Mouse (Mus musculus) Patski (cell line): ENCODE results near the gene Blnk. TPM values are rescaled to one million over a fixed set of nuclear protein-coding genes. Genes with fewer than 3 reads are reported as not detected.

Experiments
- ATAC-seq: fragments of 100-300 bp; one replicate; pipeline ENCODE4 v1.8.0; 2021
- CTCF ChIA-PET: fragments of 350-600 bp; sonication (Branson Sonifier 250); formaldehyde crosslinking; loops from one replicate; lab custom pipeline; 2022; ENCODE audit warnings: inconsistent platforms; lab: Charles Lee
- POLR2A ChIA-PET: fragments of 350-600 bp; sonication (Branson Sonifier 250); formaldehyde crosslinking; loops from one replicate; lab custom pipeline; 2022; ENCODE audit warnings: antibody characterized with exemption, inconsistent platforms; lab: Charles Lee
- DNase-seq: peaks from one replicate; pipeline ENCODE4 v3.0.0-alpha.2; 2011; ENCODE audit warnings: low read depth, low spot score
- H3K27me3 ChIP-seq: fragments of 371-371 bp; one replicate; pipeline ENCODE4 v1.5.1; 2021
- CTCF ChIP-seq: fragments of 100-300 bp; IDR thresholded peaks from one replicate; pipeline ENCODE4 v1.5.1; 2021
- in situ Hi-C: fragments of 300-500 bp; cut with MboI; formaldehyde crosslinking; loops from 3 replicates; pipeline ENCODE4 v1.11.1; 2018; ENCODE audit warnings: low pct_unique_long_range_greater_than_20kb, mixed read lengths
- polyA plus RNA-seq: library from polyadenylated mRNA; unstranded; gene quantifications from one replicate; pipeline ENCODE4 v1.2.3, GENCODE M21; 2021

Blnk gene
- polyA plus RNA-seq, 1 experiment from 2014 or later = 78.4 TPM

- ATAC-seq (no peak), DNase-seq (no peak)
- ChIA-PET POLR2A (interaction anchor here (1.4 kb wide), 1 partner anchor 42 kb away, joined by 6 read pairs; no protein-coding TSS in a partner anchor), CTCF (interaction anchor here (0.6 to 0.8 kb wide), 2 partner anchors 8 to 19 kb away, joined by 4 read pairs; no protein-coding TSS in a partner anchor)
- no peaks in the 10 kb centered on the region for H3K27me3 ChIP-seq
- in situ Hi-C loops = no loop called here
- no peak for TF ChIP-seq CTCF
Measured at GRCm38 (mm10) chr19:40971273-40971914, 22.9 kb downstream of the Blnk start.

DNA sequence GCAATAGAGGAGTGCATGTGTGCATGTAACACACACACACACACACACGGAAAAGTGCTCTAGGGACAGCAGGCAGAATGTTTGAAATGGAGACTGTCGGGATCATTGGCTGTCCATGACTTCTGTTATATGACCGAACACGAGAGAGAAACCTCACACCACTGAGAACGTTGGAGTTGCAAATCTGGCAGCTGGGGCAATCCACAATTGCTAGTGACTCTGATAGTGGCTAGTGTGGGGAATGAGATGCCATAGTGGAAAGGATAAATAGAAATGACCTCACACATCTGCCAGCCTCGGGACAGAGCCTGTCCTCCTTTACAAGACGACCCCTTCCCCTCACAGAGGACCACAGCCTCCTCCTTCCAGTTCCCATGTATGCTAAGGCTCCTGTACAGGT is 23.6 kb downstream of the Blnk start:
- ATAC-seq = no peak

DNA sequence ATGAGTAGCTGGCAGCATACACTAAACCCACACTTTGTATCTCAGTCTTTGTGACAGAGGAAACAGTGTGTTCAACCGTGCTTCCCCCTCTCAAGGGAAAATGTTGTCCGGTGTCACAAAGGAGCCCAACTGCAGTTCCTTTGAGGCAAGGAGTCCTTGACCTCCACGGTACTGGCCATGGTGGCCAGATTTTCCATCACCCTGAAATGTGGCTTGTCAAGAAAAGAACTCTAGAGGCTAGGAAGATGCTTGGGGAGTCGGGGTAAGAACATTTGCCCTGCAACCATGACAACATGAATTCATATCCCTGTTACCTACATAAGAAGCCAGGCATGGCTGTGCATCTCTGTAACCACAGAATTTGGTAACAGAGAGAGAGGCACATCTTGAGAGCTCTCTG is 24.0 kb downstream of the Blnk start:
- in situ Hi-C loops = no loop called here
- no peaks in the 10 kb centered on the region for H3K27me3 ChIP-seq
- no peak for DNase-seq
- ChIA-PET CTCF (no interaction called here), POLR2A (no interaction called here)
- ATAC-seq = no peak
- TF ChIP-seq CTCF = no peak

More for the DNA sequence above, 23.6 kb downstream of the Blnk start:
- DNase-seq = no peak
- ChIA-PET POLR2A (no interaction called here), CTCF (no interaction called here)
- no peaks in the 10 kb centered on the region for H3K27me3 ChIP-seq
- in situ Hi-C loops = no loop called here
- no peak for TF ChIP-seq CTCF

DNA sequence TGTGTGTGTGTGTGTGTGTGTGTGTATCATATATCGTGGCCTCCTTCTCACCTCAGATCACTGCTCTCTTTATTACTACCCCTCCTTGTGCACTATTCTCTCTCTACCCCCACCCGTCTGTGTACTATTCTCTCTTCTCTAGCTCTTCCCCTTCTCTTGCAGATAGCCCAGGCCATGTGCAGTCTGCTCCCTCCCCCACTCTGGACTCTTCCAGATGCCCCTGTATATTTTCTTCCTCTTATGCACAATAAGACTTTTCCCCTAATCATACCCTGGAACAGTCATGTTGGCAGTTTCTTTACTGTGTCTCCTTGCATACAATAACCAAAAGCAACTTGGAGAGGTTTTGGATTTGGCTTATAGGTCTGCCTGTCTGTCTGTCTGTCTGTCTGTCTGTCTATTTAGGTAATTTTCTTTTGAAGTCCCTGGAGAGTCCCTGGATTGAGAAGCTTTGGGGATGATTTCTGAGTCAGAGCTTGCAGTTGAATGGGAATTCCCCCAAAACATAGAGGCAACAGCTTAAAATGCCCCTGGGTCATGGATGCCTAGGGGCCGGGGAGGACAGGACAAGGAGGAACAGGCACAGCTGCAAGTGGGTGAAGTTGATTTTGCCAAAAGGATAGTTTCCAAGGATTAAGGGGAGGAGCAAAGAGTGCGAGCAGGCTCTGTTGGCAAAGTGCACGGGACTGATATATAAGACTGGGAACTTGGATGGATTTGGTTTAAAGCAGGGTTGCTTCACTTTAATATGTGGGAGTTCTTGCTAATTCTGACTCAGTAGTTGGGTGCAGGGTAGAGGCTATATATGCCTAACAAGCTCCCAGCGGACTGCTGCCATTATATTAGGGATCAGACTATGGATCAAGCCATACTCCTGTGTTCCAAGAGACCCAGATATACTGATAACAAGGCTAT is 29.1 kb downstream of the Blnk start:
- ChIA-PET CTCF (interaction anchor here (0.8 to 5.6 kb wide), 8 partner anchors 7 to 53 kb away, joined by 3 to 53 read pairs (median 5); no protein-coding TSS in a partner anchor), POLR2A (no interaction called here)
- in situ Hi-C loops = loop anchor here (5.0 kb wide), 1 partner anchor 42 kb away; no protein-coding TSS in a partner anchor
- no peak for TF ChIP-seq CTCF
- ATAC-seq = no peak
- H3K27me3 ChIP-seq = no peaks in the 10 kb centered on the region
- no peak for DNase-seq

DNA sequence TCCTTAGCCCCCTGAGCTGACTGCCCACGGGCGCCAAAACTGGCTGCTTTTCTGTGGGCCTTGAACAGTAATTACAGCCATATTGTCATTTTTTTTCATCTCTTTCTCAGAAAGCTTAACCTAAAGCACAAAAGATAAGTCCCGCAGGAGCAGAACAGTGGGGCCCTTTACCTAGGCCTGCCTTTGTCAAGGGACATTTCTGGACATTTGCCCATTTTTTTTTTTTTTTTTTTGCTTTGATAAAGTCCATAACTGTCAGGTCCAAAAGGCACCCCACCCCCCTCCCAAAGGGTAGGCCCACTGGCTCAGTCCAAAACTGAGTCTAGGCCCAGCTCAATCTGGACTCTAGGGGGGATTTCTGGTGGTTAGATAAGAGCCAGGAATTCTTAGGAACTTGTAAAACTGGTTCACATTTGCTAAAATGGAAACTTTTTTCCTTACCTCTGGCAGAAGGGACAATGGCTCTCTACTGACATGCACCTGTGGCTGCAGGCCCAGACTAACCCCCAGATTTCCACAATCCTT is 29.9 kb downstream of the Blnk start:
- DNase-seq = no peak
- no peak for TF ChIP-seq CTCF
- ChIA-PET CTCF (interaction anchor here (0.8 to 5.6 kb wide), 12 partner anchors 8 to 53 kb away, joined by 3 to 53 read pairs (median 5); no protein-coding TSS in a partner anchor), POLR2A (interaction anchor here (1.1 to 1.5 kb wide), 3 partner anchors 8 to 31 kb away, joined by 3 to 5 read pairs (median 4); no protein-coding TSS in a partner anchor)
- no peaks in the 10 kb centered on the region for H3K27me3 ChIP-seq
- in situ Hi-C loops = loop anchor here (5.0 kb wide), 1 partner anchor 43 kb away; no protein-coding TSS in a partner anchor
- no peak for ATAC-seq

- CTCF ChIA-PET = interaction anchor here (1.0 to 5.6 kb wide), 8 partner anchors 14 to 63 kb away, joined by 4 to 53 read pairs (median 5); no protein-coding TSS in a partner anchor
- POLR2A ChIA-PET = interaction anchor here (1.3 kb wide), 1 partner anchor 27 kb away, joined by 3 read pairs; no protein-coding TSS in a partner anchor
- in situ Hi-C loops = loop anchor here (5.0 kb wide), 1 partner anchor 44 kb away; no protein-coding TSS in a partner anchor
Measured at GRCm38 (mm10) chr19:40962988-40963387, 31.3 kb downstream of the Blnk start.

GRCm38 (mm10) chr19:40958981-40959380 is 35.4 kb downstream of the Blnk start:
- ATAC-seq (no peak), DNase-seq (no peak)
- in situ Hi-C loops = no loop called here
- ChIA-PET POLR2A (no interaction called here), CTCF (no interaction called here)
- H3K27me3 ChIP-seq = no peaks in the 10 kb centered on the region
- no peak for TF ChIP-seq CTCF

More at GRCm38 (mm10) chr19:40962988-40963387, 31.3 kb downstream of the Blnk start:
- ATAC-seq = peak; percentile 53
- TF ChIP-seq CTCF = peak; percentile 96
- DNase-seq = peak; percentile 48
- no peaks in the 10 kb centered on the region for H3K27me3 ChIP-seq

DNA sequence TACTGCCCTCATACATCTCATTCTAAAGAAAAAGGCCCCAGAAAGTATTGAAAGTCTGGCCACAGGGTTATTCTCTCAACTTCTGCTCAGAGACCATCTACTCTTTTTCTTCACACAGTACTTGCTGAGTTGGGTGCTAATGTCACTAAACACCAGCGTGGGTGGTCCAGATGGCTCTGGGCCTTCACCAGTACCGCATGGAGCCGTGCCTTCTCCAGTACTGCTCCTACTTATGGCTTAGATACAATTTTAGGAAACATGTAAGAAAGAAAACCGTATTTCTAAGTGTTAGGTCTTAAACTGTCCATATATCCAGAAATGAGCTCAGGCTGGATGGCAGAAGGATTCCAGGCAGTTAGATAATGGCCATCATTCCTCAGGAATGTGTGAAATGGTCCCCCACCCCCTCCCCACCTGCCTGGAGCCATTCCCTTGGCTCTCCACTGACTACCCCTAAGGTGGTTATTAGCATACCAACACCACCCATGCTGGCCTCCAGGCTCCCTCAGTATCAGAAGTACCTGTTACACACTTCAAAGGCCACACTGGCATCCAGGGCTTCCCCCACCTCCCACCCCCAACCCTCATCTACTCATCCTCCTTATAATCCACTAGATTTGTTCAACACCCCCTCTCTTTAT is 47.3 kb downstream of the Blnk start:
- in situ Hi-C loops = no loop called here
- POLR2A ChIA-PET = no interaction called here
- ATAC-seq (no peak), DNase-seq (no peak)
- no peaks in the 10 kb centered on the region for H3K27me3 ChIP-seq
- CTCF ChIA-PET = no interaction called here
- no peak for TF ChIP-seq CTCF

DNA sequence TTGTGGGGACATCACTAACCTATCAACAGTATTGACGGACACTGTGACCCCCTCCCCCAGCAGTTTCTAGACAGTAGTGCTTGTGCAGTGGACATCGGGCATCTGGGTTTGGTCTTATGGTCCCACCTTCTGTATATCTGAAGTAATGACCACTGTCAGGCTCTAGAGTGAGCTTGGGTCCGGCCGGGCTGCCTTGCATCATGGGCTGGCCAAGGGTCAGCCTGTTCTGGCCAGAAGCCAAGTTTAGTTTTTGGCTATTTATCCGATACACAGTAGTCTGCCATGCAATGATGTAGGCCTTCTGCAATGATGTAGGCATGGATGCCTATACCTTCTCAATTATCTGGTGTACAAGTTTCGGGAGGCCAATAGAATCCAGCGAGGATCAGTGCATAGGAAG is 50.8 kb downstream of the Blnk start:
- in situ Hi-C loops = no loop called here
- no peak for ATAC-seq
- CTCF ChIA-PET = no interaction called here
- POLR2A ChIA-PET = no interaction called here
- TF ChIP-seq CTCF = no peak
- no peak for DNase-seq
- H3K27me3 ChIP-seq = no peaks in the 10 kb centered on the region

DNA sequence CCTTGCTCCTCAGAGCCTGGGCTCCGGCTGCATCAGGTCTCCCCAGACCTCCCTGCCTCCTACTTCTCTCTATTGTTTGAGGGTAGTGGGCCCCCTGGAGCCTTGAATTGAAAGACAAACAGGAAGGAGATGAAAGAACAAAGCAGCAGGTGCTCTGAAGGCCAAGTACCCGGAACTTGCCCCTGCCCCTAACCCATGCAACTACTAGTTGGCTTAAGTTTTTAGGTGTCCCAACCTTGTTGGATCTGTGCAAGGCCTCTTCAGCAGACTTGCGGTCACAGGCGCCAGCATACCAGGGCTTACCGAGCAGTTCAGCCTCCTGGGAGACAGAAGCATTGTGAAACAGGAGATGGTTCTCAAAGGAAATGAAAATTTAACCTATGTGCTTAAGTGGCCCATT is 58.3 kb downstream of the Blnk start:
- H3K27me3 ChIP-seq = no peaks in the 10 kb centered on the region
- ChIA-PET CTCF (no interaction called here), POLR2A (no interaction called here)
- no peak for ATAC-seq
- no peak for TF ChIP-seq CTCF
- no peak for DNase-seq
- in situ Hi-C loops = no loop called here
